Mouse (Mus musculus) MEL (cell line): Measurements from ENCODE around the gene Sox6. TPM values are rescaled to one million over a fixed set of nuclear protein-coding genes. Genes with fewer than 3 reads are reported as not detected.

Source experiments
- DNase-seq: peaks from one replicate; pipeline ENCODE4 v3.0.0; 2011; ENCODE audit warnings: low read depth, low spot score
- H3K27ac ChIP-seq: 2 replicates; pipeline ENCODE4 v1.5.1; 2012; ENCODE audit warnings: low read depth, mild to moderate bottlenecking, control low read depth, low read length, moderate library complexity; ENCODE audit not compliant: control insufficient read depth
- H3K27me3 ChIP-seq, 2 experiments: fragments of 150-350 bp in 1 of 2; sonication (generic) in 1 of 2; 2 replicates each; pipeline ENCODE4 v1.6.1; 2012; ENCODE audit warnings: low read length in 2 of 2, mild to moderate bottlenecking in 2 of 2, improper control_type of control experiment in 1 of 2, moderate library complexity in 1 of 2; ENCODE audit not compliant: insufficient read depth in 2 of 2, control insufficient read depth in 1 of 2
- H3K36me3 ChIP-seq, 2 experiments: 2 replicates each; pipeline ENCODE4 v1.6.1; 2012 to 2014; ENCODE audit warnings: low read length in 2 of 2, improper control_type of control experiment in 1 of 2, inconsistent platforms in 1 of 2, mild to moderate bottlenecking in 1 of 2; ENCODE audit not compliant: insufficient read depth in 2 of 2, control insufficient read depth in 1 of 2
- H3K4me1 ChIP-seq, 2 experiments: fragments of 150-350 bp in 1 of 2; sonication (generic) in 1 of 2; 2 replicates each; pipeline ENCODE4 v1.6.1; 2012; ENCODE audit warnings: low read length in 2 of 2, improper control_type of control experiment in 1 of 2, mild to moderate bottlenecking in 1 of 2; ENCODE audit not compliant: insufficient read depth in 2 of 2, control insufficient read depth in 1 of 2
- H3K4me3 ChIP-seq, 2 experiments: fragments of 150-350 bp in 1 of 2; sonication (generic) in 1 of 2; 2 replicates each; pipeline ENCODE4 v1.5.1; 2012; ENCODE audit warnings: low read depth in 2 of 2, low read length in 2 of 2, mild to moderate bottlenecking in 2 of 2, moderate library complexity in 2 of 2, control low read depth in 1 of 2, improper control_type of control experiment in 1 of 2; ENCODE audit not compliant: control insufficient read depth in 1 of 2, insufficient read depth in 1 of 2
- H3K79me2 ChIP-seq: 2 replicates; pipeline ENCODE4 v1.6.1; 2012; ENCODE audit warnings: mild to moderate bottlenecking, low read length, moderate library complexity; ENCODE audit not compliant: control insufficient read depth, poor library complexity, insufficient read depth
- H3K9ac ChIP-seq: 2 replicates; pipeline ENCODE4 v1.6.1; 2012; ENCODE audit warnings: low read depth, mild to moderate bottlenecking, control low read depth, low read length, moderate library complexity; ENCODE audit not compliant: control insufficient read depth, poor library complexity, severe bottlenecking
- H3K9me3 ChIP-seq: fragments of 150-350 bp; sonication (generic); replicated peaks from 2 replicates; pipeline ENCODE4 v1.6.1; 2012; ENCODE audit warnings: mild to moderate bottlenecking, low read length, improper control_type of control experiment, moderate library complexity; ENCODE audit not compliant: insufficient read depth
- CHD1 ChIP-seq: IDR thresholded peaks from 2 replicates; pipeline ENCODE4 v1.6.1; 2012; ENCODE audit warnings: low read depth, mild to moderate bottlenecking, inconsistent platforms, low read length, improper control_type of control experiment
- CTCF ChIP-seq, 3 experiments: IDR thresholded peaks in 2 of 3; conservative IDR thresholded peaks in 1 of 3; 2 replicates each; pipeline ENCODE4 v1.5.1; 2011 to 2012; ENCODE audit warnings: low read length in 3 of 3, low read depth in 2 of 3, mild to moderate bottlenecking in 2 of 3, improper control_type of control experiment in 1 of 3, inconsistent platforms in 1 of 3, mixed read lengths in 1 of 3, moderate library complexity in 1 of 3; ENCODE audit not compliant: control insufficient read depth in 1 of 3, insufficient read depth in 1 of 3, poor library complexity in 1 of 3, severe bottlenecking in 1 of 3
- E2F4 ChIP-seq: IDR thresholded peaks from 2 replicates; pipeline ENCODE4 v1.6.1; 2011; ENCODE audit warnings: low read depth, low read length, improper control_type of control experiment, borderline replicate concordance
- ELF1 ChIP-seq: IDR thresholded peaks from 2 replicates; pipeline ENCODE4 v1.6.1; 2014; ENCODE audit warnings: low read depth, mild to moderate bottlenecking, inconsistent platforms, low read length, improper control_type of control experiment, moderate library complexity
- EP300 ChIP-seq, 2 experiments: IDR thresholded peaks; 2 replicates each; pipeline ENCODE4 v1.6.1; 2011; ENCODE audit warnings: improper control_type of control experiment in 2 of 2, low read length in 2 of 2, low read depth in 1 of 2, mild to moderate bottlenecking in 1 of 2
- ETS1 ChIP-seq: IDR thresholded peaks from 2 replicates; pipeline ENCODE4 v1.6.1; 2012; ENCODE audit warnings: low read depth, mild to moderate bottlenecking, inconsistent platforms, low read length, improper control_type of control experiment, moderate library complexity
- GABPA ChIP-seq: IDR thresholded peaks from 2 replicates; pipeline ENCODE4 v1.6.1; 2012; ENCODE audit warnings: low read depth, mild to moderate bottlenecking, inconsistent platforms, low read length, improper control_type of control experiment, moderate library complexity
- GATA1 ChIP-seq: IDR thresholded peaks from 2 replicates; pipeline ENCODE4 v1.6.1; 2011; ENCODE audit warnings: low read depth, low read length, improper control_type of control experiment
- HCFC1 ChIP-seq: IDR thresholded peaks from 2 replicates; pipeline ENCODE4 v1.6.1; 2012; ENCODE audit warnings: low read depth, mild to moderate bottlenecking, inconsistent platforms, low read length, improper control_type of control experiment, moderate library complexity
- JUND ChIP-seq: IDR thresholded peaks from 2 replicates; pipeline ENCODE4 v1.6.1; 2011; ENCODE audit warnings: low read depth, mild to moderate bottlenecking, improper control_type of control experiment, low read length
- MAFK ChIP-seq: IDR thresholded peaks from 2 replicates; pipeline ENCODE4 v1.6.1; 2011; ENCODE audit warnings: low read depth, mild to moderate bottlenecking, low read length, improper control_type of control experiment, borderline replicate concordance
- MAZ ChIP-seq: IDR thresholded peaks from 2 replicates; pipeline ENCODE4 v1.6.1; 2012; ENCODE audit warnings: low read depth, mild to moderate bottlenecking, inconsistent platforms, low read length, improper control_type of control experiment
- MEF2A ChIP-seq: IDR thresholded peaks from 2 replicates; pipeline ENCODE4 v1.6.1; 2014; ENCODE audit warnings: low read depth, mild to moderate bottlenecking, inconsistent platforms, low read length, improper control_type of control experiment; ENCODE audit not compliant: poor library complexity, insufficient replicate concordance, severe bottlenecking; ENCODE audit errors: extremely low read depth
- MYC ChIP-seq: IDR thresholded peaks from 2 replicates; pipeline ENCODE4 v1.6.1; 2011; ENCODE audit warnings: low read depth, mild to moderate bottlenecking, low read length, improper control_type of control experiment, moderate library complexity
- NELFE ChIP-seq: IDR thresholded peaks from 2 replicates; pipeline ENCODE4 v1.6.1; 2011; ENCODE audit warnings: low read depth, low read length, improper control_type of control experiment
- NRF1 ChIP-seq: IDR thresholded peaks from 2 replicates; pipeline ENCODE4 v1.6.1; 2014; ENCODE audit warnings: low read depth, mild to moderate bottlenecking, inconsistent platforms, low read length, improper control_type of control experiment, moderate library complexity; ENCODE audit not compliant: poor library complexity, insufficient read depth, severe bottlenecking
- POLR2A ChIP-seq, 2 experiments: IDR thresholded peaks; 2 replicates each; pipeline ENCODE4 v1.6.1; 2011 to 2012; ENCODE audit warnings: low read length in 2 of 2, mild to moderate bottlenecking in 2 of 2, control low read depth in 1 of 2, improper control_type of control experiment in 1 of 2, low read depth in 1 of 2, moderate library complexity in 1 of 2; ENCODE audit not compliant: control insufficient read depth in 1 of 2, insufficient read depth in 1 of 2, poor library complexity in 1 of 2
- RAD21 ChIP-seq: IDR thresholded peaks from 2 replicates; pipeline ENCODE4 v1.6.1; 2011; ENCODE audit warnings: mild to moderate bottlenecking, low read depth, low read length, improper control_type of control experiment
- RCOR1 ChIP-seq: IDR thresholded peaks from 2 replicates; pipeline ENCODE4 v1.6.1; 2012; ENCODE audit warnings: low read depth, mild to moderate bottlenecking, inconsistent platforms, low read length, improper control_type of control experiment
- SIN3A ChIP-seq: IDR thresholded peaks from 2 replicates; pipeline ENCODE4 v1.6.1; 2012; ENCODE audit warnings: low read length, improper control_type of control experiment, inconsistent platforms
- SMC3 ChIP-seq: IDR thresholded peaks from 2 replicates; pipeline ENCODE4 v1.6.1; 2011; ENCODE audit warnings: low read depth, low read length, improper control_type of control experiment
- TAL1 ChIP-seq: IDR thresholded peaks from 2 replicates; pipeline ENCODE4 v1.6.1; 2012; ENCODE audit warnings: mild to moderate bottlenecking, inconsistent platforms, low read length, moderate library complexity, mixed read lengths
- TBP ChIP-seq: IDR thresholded peaks from 2 replicates; pipeline ENCODE4 v1.8.0; 2011; ENCODE audit warnings: low read depth, low read length, improper control_type of control experiment
- USF1 ChIP-seq: IDR thresholded peaks from 2 replicates; pipeline ENCODE4 v1.6.1; 2014; ENCODE audit warnings: low read depth, mild to moderate bottlenecking, inconsistent platforms, low read length, improper control_type of control experiment, moderate library complexity
- USF2 ChIP-seq, 2 experiments: IDR thresholded peaks; 2 replicates each; pipeline ENCODE4 v1.6.1; 2011 to 2012; ENCODE audit warnings: improper control_type of control experiment in 2 of 2, low read length in 2 of 2, borderline replicate concordance in 1 of 2, inconsistent platforms in 1 of 2, low read depth in 1 of 2, mild to moderate bottlenecking in 1 of 2; ENCODE audit not compliant: insufficient read depth in 1 of 2
- ZKSCAN1 ChIP-seq: IDR thresholded peaks from 2 replicates; pipeline ENCODE4 v1.6.1; 2012; ENCODE audit warnings: low read depth, mild to moderate bottlenecking, inconsistent platforms, low read length, improper control_type of control experiment, moderate library complexity
- ZMIZ1 ChIP-seq: IDR thresholded peaks from 2 replicates; pipeline ENCODE4 v1.6.1; 2012; ENCODE audit warnings: low read depth, mild to moderate bottlenecking, inconsistent platforms, low read length, improper control_type of control experiment, moderate library complexity
- ZNF384 ChIP-seq: IDR thresholded peaks from 2 replicates; pipeline ENCODE4 v1.6.1; 2012; ENCODE audit warnings: low read depth, mild to moderate bottlenecking, inconsistent platforms, low read length, improper control_type of control experiment
- polyA plus RNA-seq, 2 experiments: library from polyadenylated mRNA; stranded (reverse) in 1 of 2; unstranded in 1 of 2; fragments of >175 nt in 1 of 2; fragments of >200 nt in 1 of 2; gene quantifications; 2 replicates each; pipeline versions ENCODE4 v1.2.1 to v1.2.4; 2012; ENCODE audit warnings: low replicate concordance in 2 of 2, low read depth in 1 of 2; ENCODE audit not compliant: insufficient read length in 2 of 2, insufficient read depth in 1 of 2, missing spikeins in 1 of 2
- total RNA-seq: library from RNA; depleted of rRNA; stranded (reverse); fragments of 300-350 nt; gene quantifications from 2 replicates; pipeline ENCODE4 v1.2.3, GENCODE M21; 2012

The Sox6 gene
- total and polyA plus RNA-seq, 3 experiments: 2.6 to 4.6 TPM; not detected in 1

- TF ChIP-seq HCFC1 (no peak), NRF1 (no peak), ZMIZ1 (no peak), USF2 (IDR thresholded peaks at IDR 0.05; ENCODE audit: borderline replicate concordance in 1 of 2, insufficient read depth in 1 of 2, low read depth in 1 of 2, low read length in 2 of 2) (no peak), CTCF (IDR thresholded peaks at IDR 0.05 in 2 of 3, conservative IDR thresholded peaks at IDR 0.05 in 1 of 3; ENCODE audit: control insufficient read depth in 1 of 3, insufficient read depth in 1 of 3, low read depth in 2 of 3, low read length in 3 of 3, poor library complexity in 1 of 3, severe bottlenecking in 1 of 3) (no peak), RCOR1 (peak; percentile 67; the same call in 1 of the 2 replicates), MEF2A (no peak), ELF1 (no peak), MYC (no peak)
- TF ChIP-seq, all 39 proteins: peak for 8
Observed at GRCm38 (mm10) chr7:115941766-115942165, 96.8 kb downstream of the Sox6 start (continued).

GRCm38 (mm10) chr7:115939292-115939691 is 99.3 kb downstream of the Sox6 start:
- H3K27me3 ChIP-seq: no peaks in the 10 kb centered on the region; a peak in 2 of 4 replicates
- H3K9me3 ChIP-seq: no peaks in the 10 kb centered on the region
- no peaks in the 10 kb centered on the region for H3K79me2 ChIP-seq

GRCm38 (mm10) chr7:115936908-115937307 is 101.7 kb downstream of the Sox6 start:
- H3K27me3 ChIP-seq: no peaks in the 10 kb centered on the region; a peak in 2 of 4 replicates
- H3K4me1 ChIP-seq: peaks cover 0 to 4% of the 10 kb centered on the region in 2 experiments; a peak in 1 of 4 replicates
- H3K9me3 ChIP-seq: no peaks in the 10 kb centered on the region
- no peak overlapping the region for H3K9ac ChIP-seq
- no peak overlapping the region for H3K4me3 ChIP-seq
- H3K27ac ChIP-seq: no peak overlapping the region
- DNase-seq: no peak
- no peaks in the 10 kb centered on the region for H3K79me2 ChIP-seq
- H3K36me3 ChIP-seq: peaks cover 0 to 4% of the 10 kb centered on the region in 2 experiments; a peak in 2 of 4 replicates
- TF ChIP-seq TAL1 (no peak), ZNF384 (no peak), POLR2A (IDR thresholded peaks at IDR 0.05; ENCODE audit: control insufficient read depth in 1 of 2, insufficient read depth in 1 of 2, low read depth in 1 of 2, low read length in 2 of 2, poor library complexity in 1 of 2) (no peak), GABPA (no peak), ZKSCAN1 (no peak), ZMIZ1 (no peak), CHD1 (no peak), ETS1 (no peak), EP300 (IDR thresholded peaks at IDR 0.05; ENCODE audit: low read depth in 1 of 2, low read length in 2 of 2) (no peak), MAFK (no peak), ELF1 (no peak), USF1 (no peak), SMC3 (no peak), JUND (no peak), HCFC1 (no peak), E2F4 (no peak), GATA1 (no peak), NELFE (no peak)
- TF ChIP-seq, all 39 proteins: peak for 0

More at GRCm38 (mm10) chr7:115939292-115939691, 99.3 kb downstream of the Sox6 start:
- Histone ChIP-seq H3K36me3 (peaks cover 0 to 7% of the 10 kb centered on the region in 2 experiments; a peak in 2 of 4 replicates), H3K4me1 (peaks cover 0 to 4% of the 10 kb centered on the region in 2 experiments; a peak in 1 of 4 replicates), H3K27ac (no peak overlapping the region), H3K4me3 (no peak overlapping the region), H3K9ac (no peak overlapping the region)
- TF ChIP-seq TAL1 (no peak), ZKSCAN1 (no peak), RCOR1 (no peak), RAD21 (no peak), GATA1 (no peak), SMC3 (no peak), MAFK (no peak), SIN3A (no peak), ZNF384 (no peak), CHD1 (no peak), E2F4 (no peak), GABPA (no peak), MAZ (no peak), POLR2A (IDR thresholded peaks at IDR 0.05; ENCODE audit: control insufficient read depth in 1 of 2, insufficient read depth in 1 of 2, low read depth in 1 of 2, low read length in 2 of 2, poor library complexity in 1 of 2) (no peak), TBP (no peak), MYC (no peak), ETS1 (no peak)
- no peak for DNase-seq
